Mouse (Mus musculus): Measurements from ENCODE around the gene Mucl3.

Mucl3 gene

DNA sequence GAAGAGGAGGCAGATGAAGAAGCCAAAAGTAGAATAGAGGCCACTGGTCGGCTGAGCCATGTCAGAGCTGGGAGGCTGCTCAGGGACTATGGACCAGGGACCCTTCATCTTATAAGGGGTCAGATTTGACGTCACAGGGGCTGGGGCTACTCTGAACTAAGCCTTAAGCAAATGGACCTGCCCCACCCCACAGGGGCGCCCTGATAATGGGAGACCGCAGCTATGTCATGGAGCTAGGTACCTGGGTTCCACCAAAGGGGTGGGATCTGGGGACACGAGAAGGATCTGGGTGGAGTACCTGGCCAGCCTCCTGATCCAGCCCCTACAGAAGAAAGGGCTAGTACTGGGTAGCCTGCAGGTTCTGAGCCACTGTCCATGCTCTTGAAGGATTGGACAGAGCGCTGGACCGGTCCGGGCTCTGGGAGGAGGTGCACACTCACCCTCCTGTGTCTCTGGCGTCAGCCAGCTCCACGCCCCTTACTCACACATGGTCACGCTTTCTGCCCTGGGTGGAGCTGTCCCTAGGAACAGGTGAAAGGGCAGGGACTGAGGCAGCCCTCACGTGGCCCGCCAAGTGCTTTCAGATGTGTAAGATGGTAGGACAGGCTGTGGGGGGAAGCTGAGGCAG lies at the start of gene Mucl3:
Gene Mucl3, minus strand, starts transcription at position 87 of the 628 bp plus-strand sequence.
- no peak for DNase-seq (ENCODE audit: low spot score in 2 of 2)

DNA sequence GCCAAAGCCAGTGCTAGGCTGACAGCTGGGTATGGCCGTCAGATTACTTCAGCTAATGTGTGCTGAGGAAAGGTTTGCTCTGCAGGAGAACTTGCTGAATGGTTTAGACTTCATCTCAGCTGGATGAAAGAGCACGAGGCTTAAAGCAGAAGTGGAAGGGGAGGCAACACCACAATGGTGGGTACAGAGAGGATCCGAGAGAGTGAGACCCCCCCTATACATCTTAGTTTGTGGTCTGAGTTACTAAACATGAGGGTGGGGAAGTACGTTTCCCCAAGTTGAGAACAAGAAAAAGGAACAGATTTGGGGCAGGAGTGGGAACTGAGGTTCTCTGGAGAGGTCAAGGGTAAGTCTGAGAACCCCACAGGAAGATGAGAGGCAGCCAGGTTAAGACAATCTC lies 48.9 kb upstream of the Mucl3 start:
- DNase-seq (ENCODE audit: low spot score in 2 of 2), result no peak

DNA sequence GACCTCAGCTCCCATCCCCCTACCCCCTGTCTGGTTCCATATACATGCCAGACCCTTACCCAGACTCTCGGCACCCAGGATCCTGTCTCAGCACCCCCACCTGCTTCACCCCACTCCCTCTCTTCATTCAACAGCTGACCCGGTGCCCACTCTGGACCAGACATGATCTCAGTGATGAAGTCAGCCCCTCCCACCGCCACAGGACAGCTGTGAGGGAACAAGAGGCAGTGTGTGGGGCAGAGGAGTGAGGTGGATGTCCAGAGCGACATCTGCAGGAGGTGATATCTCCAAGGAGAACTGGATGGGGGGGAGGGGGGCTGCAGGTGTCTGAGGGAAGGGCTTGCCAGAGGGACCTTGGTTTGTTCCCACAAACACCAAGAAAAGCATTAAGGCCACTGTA lies 48.3 kb upstream of the Mucl3 start:
- DNase-seq (ENCODE audit: low spot score in 2 of 2), result no peak

DNA sequence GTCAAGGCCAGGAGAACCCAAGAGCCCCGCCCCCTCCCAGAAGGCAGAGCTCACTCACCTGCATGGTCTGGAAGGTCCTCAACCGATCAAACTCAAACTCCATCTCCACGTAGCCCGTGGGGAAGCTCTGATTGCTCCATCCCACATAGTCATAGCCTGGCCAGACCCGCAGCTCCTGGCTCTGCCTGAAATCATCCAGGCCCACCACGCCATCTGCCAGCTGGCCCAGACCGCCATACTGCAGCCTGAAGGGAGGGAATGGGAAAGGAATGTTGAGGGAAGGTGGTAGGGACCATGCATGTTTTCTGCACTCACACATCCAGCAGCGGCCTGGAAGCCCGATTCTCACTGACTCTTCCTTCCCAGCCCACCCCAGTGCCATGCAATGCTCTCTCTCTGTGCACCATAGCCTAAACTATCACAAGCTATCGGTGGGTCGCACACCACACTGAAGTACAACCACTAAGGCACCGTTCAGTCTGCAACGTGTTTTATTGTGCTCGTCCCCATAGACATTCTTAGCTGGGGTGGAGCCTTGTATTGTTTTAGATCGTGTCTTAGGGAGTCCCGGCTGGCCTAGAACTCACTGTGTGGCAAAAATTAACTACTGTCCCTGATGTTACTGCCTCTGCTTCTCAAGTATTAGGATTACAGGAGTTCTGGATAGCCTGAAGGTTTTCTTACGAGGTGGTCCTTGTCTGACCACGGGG lies 46.6 kb upstream of the Mucl3 start:
- no peak for DNase-seq (ENCODE audit: low spot score in 2 of 2)

DNA sequence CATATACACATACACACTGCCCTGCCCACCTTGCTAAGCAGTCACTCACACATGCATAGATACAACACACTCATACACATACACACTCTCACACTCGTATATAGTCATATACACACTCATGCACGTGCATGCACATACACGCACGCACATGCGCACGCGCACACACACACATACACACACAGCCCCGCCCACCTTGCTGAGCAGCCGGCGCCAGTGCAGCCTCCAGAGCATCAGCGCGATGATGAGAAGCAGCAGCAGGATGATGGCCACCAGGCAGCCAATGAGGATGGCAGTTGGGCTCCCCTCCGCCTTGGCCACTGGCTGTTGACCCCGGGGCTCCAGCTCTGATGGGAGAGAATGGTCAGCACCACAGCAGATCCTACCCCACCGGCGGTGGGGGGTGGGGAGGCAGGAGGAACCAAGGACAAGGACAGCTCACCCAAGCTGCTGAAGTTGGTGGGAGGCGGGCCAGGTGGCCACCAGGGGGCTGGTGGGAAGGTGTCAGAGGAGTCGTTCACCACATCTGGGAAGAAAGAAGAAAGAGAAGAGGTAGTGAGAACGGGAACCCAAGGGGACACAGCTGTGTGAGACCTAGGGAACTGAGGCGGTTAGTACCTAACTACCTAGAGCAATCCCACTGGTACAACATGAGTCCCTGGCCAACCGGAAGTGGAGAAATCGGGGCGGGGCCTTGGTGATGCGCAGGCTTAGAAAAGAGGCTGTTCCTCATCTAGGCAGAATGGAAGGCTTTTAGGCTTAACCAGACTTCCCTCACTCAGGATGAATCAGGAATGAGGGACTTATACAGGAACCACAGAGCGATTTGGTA lies 45.1 kb upstream of the Mucl3 start:
- DNase-seq (ENCODE audit: low spot score in 2 of 2), result no peak

DNA sequence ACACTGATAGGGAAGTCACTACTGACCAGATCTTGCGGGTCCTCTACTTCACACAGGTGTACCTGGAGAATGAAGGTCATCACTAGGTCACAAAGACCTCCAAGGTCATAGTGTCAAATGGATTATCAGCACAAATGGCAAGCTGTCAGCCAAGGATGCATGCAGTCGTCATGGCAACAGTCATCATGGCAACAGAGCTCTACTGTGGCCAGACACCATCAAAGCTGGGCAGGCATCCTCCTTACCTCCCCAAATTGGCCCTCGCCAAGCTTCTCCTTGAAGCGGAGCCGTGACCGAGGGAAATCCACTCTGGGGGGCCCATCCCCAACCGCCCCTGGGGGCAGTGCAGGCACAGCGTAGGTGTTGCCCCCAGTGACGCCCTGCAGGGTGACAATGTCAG lies 41.6 kb upstream of the Mucl3 start:
- DNase-seq (ENCODE audit: low spot score in 2 of 2), result peak in 1 of 2 experiments; percentile 25

DNA sequence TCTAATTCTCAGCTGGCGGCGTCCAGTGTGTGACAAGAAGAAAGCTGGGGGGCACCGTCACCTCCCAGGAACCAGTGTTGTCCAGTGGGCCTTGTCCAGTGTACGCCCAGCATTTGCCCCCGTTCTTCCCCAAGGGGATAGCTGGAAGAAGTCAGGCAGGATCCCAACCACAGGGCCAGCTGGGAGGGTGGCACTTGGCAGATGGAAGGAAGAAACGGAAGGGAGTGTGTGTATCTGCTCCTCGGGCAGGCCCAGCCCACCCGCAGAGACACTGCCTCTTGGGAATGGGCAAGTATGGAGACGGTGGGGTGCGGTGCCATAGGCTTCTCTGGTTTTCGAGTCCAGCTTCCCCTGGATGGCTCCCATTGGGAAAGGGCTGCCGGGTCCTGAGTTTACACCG lies 38.5 kb upstream of the Mucl3 start:
- no peak for DNase-seq (ENCODE audit: low spot score in 2 of 2)

DNA sequence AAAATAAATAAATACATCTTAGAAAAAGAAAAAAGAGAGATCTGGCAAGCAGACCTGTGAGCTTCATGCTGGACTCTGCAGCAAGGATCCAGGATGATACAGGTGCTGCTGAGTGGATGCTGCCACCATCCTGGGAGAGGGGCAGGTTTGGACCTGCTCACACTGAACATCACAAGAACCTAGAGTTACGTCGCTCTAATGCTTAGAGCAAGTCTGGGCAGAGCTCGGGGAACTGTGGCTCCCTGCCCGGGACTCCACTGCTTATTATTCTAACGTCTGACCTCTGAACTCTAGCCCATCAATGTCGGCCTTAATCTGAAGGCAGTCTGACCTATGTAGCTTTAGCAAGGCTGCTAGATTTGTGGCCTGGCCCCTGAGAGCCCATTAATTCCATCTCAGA lies 37.1 kb upstream of the Mucl3 start:
- no peak for DNase-seq (ENCODE audit: low spot score in 2 of 2)

DNA sequence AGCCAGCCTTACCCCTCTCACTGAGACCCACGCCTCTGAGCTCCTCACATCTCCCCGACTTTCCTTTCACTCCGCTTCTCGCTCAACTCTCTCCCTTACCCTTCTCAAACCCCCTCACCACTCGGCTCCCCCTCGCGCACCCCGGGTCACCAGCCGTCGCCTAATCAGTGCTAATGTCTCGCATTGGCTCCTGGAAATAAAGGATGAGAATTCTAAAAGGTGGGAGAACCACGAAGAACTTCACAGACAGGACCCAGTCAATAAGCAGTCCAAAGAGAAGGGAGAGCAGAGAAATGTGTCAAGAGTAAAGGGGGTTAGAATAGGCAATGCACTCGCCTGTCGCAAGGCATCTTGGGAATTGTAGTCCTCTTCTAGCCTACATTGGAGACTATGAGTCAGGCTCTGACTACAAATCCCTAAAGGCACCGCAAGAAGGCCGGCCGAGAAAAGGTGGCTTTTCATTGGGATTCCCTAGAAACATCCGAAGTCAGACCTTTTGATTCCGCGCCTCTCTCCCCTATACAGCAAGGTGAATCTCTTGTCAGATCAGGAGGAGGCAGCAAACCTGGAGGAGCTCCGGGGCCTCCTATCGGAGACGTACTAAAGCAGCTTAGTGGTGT lies 30.0 kb upstream of the Mucl3 start, which contains the start of gene Gtf2h4:
Gene Gtf2h4, minus strand, starts transcription at position 324 of the 620 bp plus-strand sequence.
- DNase-seq (ENCODE audit: low spot score in 2 of 2), result peak; percentile 92 to 96

DNA sequence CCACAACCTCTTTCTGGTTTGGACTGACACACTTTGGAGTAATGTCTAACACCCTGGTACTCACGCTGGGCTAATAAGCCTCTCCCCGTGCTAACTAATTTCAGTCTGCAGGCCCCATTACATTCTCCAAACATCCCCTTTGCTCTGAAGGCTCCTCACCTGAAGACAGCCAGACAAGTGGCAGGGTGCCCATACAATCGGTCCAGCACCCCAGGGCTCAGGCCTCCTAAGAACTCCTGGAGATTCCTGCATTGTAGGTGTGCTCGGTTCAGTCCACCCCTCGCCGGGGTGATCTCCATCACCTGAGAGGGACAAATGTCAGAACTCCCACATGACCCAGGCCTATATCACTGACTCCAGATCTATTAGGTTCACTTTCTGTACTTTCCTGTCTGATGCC lies 29.0 kb upstream of the Mucl3 start:
- DNase-seq (ENCODE audit: low spot score in 2 of 2), result no peak

DNA sequence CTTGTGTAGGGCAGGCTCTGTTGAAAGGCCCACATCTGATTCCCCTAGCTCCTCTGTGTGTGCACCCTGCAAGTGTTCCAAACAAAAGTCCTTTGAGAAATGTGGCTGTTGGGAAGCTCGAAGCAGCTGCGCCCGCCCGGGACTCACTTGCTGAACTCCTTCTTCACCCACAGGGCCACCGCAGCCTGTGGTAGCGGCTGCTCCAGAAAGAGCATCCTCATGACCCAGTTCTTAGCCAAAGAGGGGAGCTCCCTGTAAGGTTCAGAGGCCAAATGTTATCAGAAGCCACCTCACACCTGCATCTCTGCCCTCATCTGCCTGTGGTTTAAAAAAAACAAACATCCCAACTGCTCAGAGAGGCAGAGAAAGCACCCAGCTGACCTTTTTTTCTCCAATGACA lies 28.4 kb upstream of the Mucl3 start:
- DNase-seq (ENCODE audit: low spot score in 2 of 2), result no peak

DNA sequence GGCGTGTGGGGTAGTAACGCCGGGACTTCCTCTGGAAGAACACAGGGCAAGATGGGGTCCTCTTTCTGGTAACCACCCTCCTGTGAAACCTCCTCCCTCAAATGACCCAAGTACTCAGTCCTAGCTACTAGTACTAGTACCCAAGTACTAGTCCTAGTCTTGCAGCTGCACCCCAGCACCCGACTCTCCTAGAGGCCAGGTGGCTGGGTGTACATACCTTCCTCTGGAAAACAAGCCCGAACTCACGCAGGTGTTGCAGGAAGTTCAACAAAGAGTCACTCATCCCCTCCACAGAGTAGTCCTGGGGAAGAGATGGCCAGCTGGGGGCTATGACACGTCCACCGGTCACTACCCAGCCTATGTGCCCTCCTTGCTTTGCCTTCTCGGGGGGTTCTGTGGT lies 26.2 kb upstream of the Mucl3 start:
- DNase-seq (ENCODE audit: low spot score in 2 of 2), result no peak

DNA sequence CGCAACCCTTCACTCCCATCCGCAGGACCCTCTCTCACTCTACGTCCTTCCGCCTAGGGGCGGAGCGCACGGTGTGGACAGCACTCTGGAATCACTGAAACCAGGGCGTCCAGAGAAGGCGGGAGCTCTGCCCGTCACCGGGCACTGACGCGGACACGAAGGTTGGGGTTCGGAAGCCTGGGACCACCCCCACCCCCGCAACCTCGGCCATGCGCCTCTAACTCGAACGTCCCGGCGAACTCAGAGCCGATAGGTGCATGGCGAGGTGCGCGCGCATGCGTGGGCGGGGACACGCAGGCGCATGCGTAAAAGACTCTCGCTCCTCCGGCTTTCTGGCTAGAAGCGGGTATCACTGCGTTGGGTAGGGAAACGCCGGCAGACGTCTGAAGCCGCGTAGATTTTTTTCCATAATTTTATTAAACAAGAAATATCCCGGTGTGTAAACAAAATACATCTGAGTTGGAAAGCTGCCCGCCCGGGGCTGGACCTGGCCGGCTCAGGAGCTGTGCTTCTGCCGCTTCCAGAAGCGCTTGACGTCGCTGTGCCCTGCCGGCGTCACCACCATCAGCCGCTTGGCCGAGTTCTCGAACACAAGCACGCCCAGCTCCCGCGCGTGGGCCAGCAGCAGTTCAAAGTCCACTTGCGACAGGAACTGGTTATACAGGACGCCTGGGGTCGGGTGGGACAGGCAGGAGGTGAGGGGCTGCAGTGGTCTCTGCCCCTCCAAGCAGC lies 24.0 kb upstream of the Mucl3 start, which contains the start of gene Vars2:
Gene Vars2, minus strand, starts transcription at position 259 of the 732 bp plus-strand sequence.
- peak; percentile 94 to 99 for DNase-seq (ENCODE audit: low spot score in 2 of 2)

DNA sequence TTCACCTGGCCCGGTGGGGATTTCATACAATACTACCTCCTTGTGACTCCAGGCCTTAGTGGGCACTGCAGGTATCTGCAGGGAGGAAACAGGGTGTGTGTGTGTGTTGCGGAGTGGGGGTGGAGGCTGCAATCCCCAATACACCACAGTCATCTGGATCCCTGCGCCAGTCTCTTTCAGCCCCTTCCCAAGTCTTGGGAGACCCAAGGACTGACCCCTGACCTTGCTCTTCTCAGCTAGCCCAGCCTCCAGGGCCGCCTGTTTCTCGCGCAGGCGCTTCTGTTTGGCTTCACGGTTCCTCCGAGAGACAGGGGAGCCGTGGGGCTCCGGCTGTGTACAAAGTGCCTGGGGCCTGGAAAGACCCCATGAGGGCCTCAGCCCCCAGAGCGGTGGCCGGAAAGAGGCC lies 23.4 kb upstream of the Mucl3 start:
- no peak for DNase-seq (ENCODE audit: low spot score in 2 of 2)

DNA sequence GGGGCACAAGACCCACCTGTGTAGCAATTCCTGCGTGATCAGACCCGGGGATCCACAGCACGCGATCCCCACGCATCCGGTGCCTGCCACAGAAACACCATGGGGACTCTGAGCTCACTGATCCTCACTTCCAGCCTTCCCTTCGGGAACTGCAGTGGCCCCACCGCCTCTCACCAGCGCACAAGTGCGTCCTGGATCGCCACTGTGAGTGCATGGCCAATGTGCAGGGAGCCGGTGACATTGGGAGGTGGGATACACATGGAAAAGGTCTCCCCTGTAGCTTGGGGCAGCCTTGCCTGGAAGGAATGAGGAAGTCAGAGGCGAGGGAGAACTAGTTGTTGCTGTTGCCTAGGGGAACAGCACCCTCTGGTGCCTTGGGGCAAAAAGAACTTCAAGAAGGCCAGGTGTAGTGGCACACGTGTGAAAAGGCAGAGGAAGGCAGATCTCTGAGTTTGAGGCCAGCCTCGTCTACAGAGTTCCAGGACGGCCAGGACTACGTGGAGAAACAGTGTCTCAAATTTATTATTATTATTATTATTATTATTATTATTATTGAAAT lies 22.5 kb upstream of the Mucl3 start:
- peak; percentile 55 to 56 for DNase-seq (ENCODE audit: low spot score in 2 of 2)

DNA sequence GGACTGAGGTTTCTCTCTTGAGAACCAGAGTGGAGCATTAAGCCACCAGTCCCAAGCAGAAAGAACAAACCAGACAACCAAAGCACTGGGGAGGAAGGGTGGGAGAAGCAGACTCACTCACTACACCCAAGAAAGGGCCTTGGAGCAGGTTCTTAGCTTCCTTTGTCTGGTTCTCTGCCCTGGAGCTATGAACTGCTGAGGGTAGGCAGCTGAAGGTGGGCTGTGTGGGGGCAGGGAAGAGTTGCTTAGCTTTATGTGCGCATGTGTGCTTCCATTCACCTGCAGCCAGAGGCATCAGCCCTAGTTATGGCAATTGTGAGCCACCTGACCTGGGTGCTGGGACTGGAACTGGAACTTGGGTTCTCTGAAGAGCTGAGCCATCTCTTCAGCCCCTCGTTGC lies 9.6 kb upstream of the Mucl3 start:
- DNase-seq (ENCODE audit: low spot score in 2 of 2), result no peak

DNA sequence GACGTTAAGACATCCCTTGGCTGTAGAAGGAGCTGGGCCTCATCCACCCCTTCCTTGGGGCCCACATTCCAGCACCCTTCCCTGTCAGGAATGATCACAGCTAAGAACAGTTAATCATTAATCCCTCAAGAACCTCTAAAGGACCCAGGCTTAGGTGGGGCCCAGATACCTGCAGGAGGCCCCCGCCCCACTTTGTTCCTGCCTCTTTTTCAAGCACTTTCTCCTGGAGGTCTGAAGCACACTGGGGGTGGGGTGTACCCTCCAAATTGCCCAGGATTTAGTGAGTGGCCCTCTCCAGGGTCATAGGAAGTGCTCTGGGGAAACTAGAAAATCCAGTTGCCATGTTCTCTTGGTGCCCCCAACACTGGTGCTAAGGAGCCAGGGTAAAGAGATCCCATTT lies 5.9 kb upstream of the Mucl3 start:
- no peak for DNase-seq (ENCODE audit: low spot score in 2 of 2)

DNA sequence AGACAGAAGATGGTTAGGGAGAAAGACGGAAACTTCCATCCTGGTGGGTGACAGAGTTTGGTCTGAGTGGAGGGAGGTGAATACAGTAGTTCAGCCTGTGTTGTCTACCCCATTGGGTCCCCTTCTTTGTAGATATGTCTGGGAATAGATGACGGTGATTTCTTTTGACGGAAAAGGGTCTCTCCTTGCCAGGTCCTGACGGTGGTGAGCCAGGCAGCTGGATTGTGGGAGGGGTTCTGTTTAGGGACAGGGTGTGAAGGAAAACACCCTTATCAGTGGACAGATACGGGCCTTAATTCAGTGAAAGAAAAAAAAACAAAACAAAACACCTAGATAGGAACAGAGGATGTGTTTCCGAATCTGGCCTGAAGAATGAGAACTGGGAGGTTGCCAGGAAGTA lies 4.1 kb downstream of the Mucl3 start:
- DNase-seq (ENCODE audit: low spot score in 2 of 2), result no peak

DNA sequence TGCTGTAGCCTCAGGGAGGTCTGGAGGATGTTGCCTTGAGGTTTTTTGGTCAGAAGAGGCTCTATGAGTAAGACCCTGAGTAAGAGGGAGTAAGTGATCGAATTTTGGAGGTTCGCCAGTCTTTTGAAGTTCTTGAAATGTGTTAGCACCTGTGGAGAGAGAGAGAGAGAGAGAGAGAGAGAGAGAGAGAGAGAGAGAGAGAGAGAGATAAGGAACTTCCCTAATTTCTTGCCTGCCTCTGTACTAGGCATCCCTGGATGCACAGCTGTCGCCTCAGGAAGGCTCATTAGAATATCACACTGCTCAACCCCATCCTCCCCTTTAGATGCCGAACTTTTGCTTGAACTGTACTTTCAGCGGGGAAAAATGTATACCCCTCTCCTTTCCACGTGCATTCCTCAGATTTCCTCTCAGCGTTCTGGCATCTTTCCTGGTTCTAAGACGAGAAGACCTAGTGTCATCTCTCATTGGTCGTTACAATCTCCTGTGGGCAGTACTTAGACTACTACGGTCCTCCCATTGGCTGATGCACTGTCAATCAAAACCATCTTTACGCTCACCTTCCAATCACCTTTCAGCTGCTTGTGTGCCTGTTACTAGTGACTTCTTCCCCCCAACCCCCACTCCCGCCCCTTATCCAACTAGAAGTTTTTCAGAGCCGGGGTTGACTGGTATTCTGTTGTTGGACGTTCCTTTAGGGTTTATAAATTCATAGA lies 4.9 kb downstream of the Mucl3 start:
- peak; percentile 42 to 57 for DNase-seq (ENCODE audit: low spot score in 2 of 2)

DNA sequence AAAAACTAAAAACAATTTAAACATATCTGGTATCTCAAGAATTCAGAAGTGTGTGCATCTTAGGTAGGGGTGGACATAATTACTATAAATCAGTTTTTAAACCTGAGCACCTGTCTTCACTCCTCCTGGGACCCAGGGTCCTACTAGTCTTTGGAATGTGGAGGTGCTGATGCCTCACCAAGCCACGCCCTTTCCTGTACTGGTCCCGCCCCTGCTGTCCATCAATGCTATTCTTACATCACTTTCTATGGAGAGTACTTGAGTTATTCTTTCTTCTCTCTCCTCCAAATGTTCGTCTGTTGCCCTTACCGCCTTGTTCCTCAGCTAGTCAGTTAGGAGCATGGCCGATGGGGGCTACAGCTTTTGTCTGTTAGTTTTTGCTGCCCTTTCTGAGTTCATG lies 7.1 kb downstream of the Mucl3 start:
- DNase-seq (ENCODE audit: low spot score in 2 of 2), result peak; percentile 41 to 50

Data from right cerebral cortex, adult 2 months (tissue).